Mouse (Mus musculus) small intestine, adult 2 months (tissue): ENCODE results near the gene Phf11b. TPM values are rescaled to one million over a fixed set of nuclear protein-coding genes. Genes with fewer than 3 reads are reported as not detected.
"Not testable (repeated sequence)": the region's sequence is repeated elsewhere in the genome, so short reads cannot be mapped to it uniquely, and the experiment has no call there.

Experiments used
- H3K27ac ChIP-seq: fragments of 200-500 bp; 2 replicates; pipeline ENCODE4 v1.5.1; 2012; ENCODE audit warnings: low read depth, low read length, control low read depth, inconsistent platforms; ENCODE audit not compliant: insufficient read depth
- H3K27me3 ChIP-seq: fragments of 200-500 bp; 2 replicates; pipeline ENCODE4 v1.6.1; 2012; ENCODE audit warnings: mild to moderate bottlenecking, moderate library complexity, low read length, inconsistent platforms; ENCODE audit not compliant: control insufficient read depth, insufficient read depth
- H3K36me3 ChIP-seq: fragments of 200-500 bp; 2 replicates; pipeline ENCODE4 v1.6.1; 2012; ENCODE audit warnings: mild to moderate bottlenecking, low read length, control low read depth, inconsistent platforms; ENCODE audit not compliant: control insufficient read depth, insufficient read depth
- H3K4me1 ChIP-seq: fragments of 200-500 bp; 2 replicates; pipeline ENCODE4 v1.6.1; 2012; ENCODE audit warnings: low read length, inconsistent platforms, mixed read lengths; ENCODE audit not compliant: control insufficient read depth, insufficient read depth, insufficient read length
- H3K4me3 ChIP-seq: fragments of 200-500 bp; 2 replicates; pipeline ENCODE4 v1.5.1; 2012; ENCODE audit warnings: low read depth, mild to moderate bottlenecking, control low read depth, inconsistent platforms, low read length, moderate library complexity
- CTCF ChIP-seq: fragments of 200-500 bp; IDR thresholded peaks from 2 replicates; pipeline ENCODE4 v1.5.1; 2012; ENCODE audit warnings: low read depth, mild to moderate bottlenecking, control low read depth, inconsistent platforms, low read length, moderate library complexity, mixed read lengths; ENCODE audit not compliant: insufficient replicate concordance, insufficient read length; ENCODE audit errors: extremely low read depth
- POLR2A ChIP-seq: fragments of 200-500 bp; IDR thresholded peaks from 2 replicates; pipeline ENCODE4 v1.6.1; 2012; ENCODE audit warnings: low read depth, mild to moderate bottlenecking, control low read depth, inconsistent platforms, low read length, moderate library complexity
- WGBS: fragments of 180-500 bp; shearing (Covaris S2); methylation state at CpG from one replicate; pipeline ENCODE4 v1.1.7; 2018; 5-methylcytosine and 5-hydroxymethylcytosine counted together
- polyA plus RNA-seq: library from polyadenylated mRNA; depleted of rRNA; stranded (reverse); fragments of >200 nt; gene quantifications from 2 replicates; pipeline ENCODE4 v1.2.3, GENCODE M21; 2012; rRNA removed

Gene Phf11b
- polyA plus RNA-seq, result 0.10 and 0.16 TPM in 2 replicates

DNA sequence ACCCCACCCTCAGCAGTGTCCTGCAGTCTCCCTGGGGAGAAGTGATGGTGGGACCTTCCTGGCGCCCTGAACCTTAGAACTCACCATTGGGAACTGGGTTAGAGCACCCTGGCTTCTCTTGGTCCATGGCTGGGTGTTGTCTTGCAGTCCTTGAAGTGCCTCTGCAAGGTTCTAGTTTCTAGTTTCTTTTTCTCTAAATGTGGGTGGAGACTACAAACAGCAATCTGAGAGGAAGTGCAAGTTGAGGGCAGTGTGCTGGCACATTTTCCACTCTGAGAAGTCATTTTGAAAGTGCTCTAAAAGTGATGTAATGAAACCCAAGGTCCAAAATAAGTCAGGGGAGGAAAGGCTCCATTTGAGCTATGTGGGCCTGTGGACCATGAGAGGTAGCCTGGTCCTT lies at the start of gene Phf11b:
Gene Phf11b (minus strand): TSS at position 163 of the 400 bp plus-strand sequence.
- not testable (repeated sequence) for H3K4me1 ChIP-seq, H3K36me3 ChIP-seq, H3K27ac ChIP-seq, H3K27me3 ChIP-seq
- peak within 1 kb of the TSS; percentile 50 for H3K4me3 ChIP-seq
- 53% methylated on average over 1 of the region's 1 CpGs for WGBS

DNA sequence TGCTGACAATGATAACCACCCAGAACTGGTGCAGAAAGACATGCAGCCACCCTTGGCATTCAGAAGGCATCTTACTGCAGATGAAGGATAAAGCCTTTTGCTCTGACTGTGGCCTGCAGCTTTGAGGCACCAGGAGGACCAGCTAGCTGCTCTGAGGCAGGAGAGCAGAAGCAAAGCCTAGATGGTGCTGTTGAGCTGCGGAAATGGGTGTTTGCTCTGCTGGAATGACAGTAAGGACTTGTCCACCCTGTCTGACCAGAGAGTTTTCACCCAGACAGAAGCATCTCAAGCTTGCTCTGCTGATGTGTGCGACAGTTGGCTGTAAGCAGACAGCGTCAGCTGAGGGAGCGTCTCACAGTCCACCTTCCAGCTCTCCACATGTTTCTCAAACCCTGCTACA lies 49.0 kb upstream of the Phf11b start:
- H3K4me1 ChIP-seq, H3K27ac ChIP-seq, H3K36me3 ChIP-seq, H3K27me3 ChIP-seq, H3K4me3 ChIP-seq: not testable (repeated sequence)
- 62% methylated on average over 4 of the region's 4 CpGs for WGBS
- peak; percentile 9; the same call in 1 of the 2 replicates for TF ChIP-seq CTCF

DNA sequence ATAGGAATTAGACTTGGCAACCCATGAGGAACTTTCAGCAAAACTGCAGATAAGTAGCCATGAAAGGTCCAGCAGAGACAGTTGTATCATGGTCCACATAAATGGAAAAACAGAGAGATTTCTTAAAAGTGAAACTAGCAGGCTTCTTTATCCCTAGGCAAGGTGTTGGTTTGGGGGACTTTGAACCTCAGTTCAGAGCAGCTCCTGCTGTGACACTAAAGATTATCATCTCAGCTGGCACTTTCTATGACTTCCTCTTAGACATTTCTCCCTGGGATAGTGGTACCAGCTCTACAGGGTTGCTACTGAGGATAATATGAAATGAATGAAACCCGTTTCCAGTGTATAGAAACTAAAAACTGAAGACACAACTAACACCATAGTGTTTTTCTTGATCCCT lies 48.4 kb upstream of the Phf11b start:
- Histone ChIP-seq H3K4me3 (no peak overlapping the region), H3K36me3 (peaks cover 7% of the 10 kb centered on the region), H3K27me3 (no peaks in the 10 kb centered on the region), H3K27ac (peak overlapping the region; percentile 56; the same call in 1 of the 2 replicates), H3K4me1 (peaks cover 8% of the 10 kb centered on the region; the same call in 1 of the 2 replicates)
- TF ChIP-seq POLR2A (no peak), CTCF (no peak)
- WGBS, result 36% methylated on average over 1 of the region's 1 CpGs

DNA sequence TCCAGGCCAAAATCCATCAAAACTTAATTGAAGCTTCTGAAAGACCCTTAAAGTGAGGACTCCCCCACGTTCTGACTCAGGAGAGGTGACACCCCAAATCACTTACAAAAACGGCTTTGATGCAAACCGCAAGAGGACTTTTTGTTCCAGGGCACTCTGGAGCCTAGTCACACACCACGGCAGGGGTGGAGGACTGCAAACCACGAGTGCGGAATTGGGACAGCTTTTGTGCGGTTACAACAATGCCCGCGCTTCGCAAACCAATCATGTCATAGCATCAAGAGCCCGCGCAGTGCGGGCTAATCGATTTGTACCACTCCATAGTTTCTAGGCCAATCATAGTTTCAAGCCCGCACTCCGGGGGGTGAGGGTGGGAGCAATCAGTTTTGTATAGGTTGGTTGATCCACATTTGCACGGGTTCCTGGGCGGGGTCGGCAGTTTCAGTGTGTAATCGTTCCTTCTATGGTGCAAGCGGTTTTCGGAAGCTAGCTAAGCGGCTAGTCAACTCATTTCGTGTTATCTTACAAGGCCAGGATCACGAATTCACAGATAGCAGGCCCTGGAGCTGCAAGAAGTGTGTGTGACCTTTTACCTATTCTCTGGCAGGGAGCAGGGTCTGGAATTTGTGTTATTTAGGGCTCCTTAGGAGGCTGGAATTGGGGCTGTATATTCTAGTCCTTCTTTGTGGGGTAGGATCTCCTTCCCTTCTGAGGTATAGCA lies 29.4 kb upstream of the Phf11b start:
- 92% methylated on average over 25 of the region's 25 CpGs for WGBS
- H3K27ac ChIP-seq, result no peak overlapping the region
- no peaks in the 10 kb centered on the region for H3K27me3 ChIP-seq
- peaks cover 3% of the 10 kb centered on the region; the same call in 1 of the 2 replicates for H3K4me1 ChIP-seq
- TF ChIP-seq CTCF (no peak), POLR2A (no peak)
- H3K4me3 ChIP-seq, result no peak overlapping the region
- H3K36me3 ChIP-seq, result no peaks in the 10 kb centered on the region

DNA sequence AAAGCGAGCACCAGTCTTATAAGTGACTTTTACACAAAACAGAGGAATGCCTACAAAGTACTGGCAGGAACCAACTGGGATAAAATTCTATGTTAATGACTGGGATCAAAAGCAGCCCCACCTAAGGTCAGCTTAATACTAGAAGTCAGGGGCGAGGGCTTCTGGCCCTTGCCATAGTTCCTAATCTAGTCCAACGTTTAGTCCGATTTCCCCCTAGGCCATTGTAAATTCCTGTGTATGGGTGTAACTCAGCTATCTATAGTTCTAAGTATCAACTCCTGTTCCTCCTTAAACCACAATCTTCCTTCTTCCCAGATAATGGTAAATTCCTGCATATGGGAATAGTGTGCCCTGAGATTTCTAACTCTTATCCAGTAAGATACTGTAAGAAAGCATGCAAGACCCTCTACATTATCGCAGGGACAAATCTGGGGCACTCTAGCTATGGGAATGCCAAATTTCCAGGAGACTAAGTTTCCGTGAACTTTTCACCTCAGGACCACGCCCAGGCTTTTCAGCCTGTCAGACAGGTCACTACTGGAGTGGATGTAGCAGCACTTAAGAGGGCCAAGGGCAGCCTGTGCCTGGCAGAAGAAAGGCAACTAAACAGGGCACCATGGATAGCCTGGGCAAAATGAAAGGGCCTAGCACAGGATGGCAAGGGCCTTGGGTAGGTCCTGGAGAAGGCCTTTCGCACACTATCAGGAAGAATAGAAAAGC lies 25.4 kb upstream of the Phf11b start:
- Histone ChIP-seq H3K27me3 (no peaks in the 10 kb centered on the region), H3K36me3 (no peaks in the 10 kb centered on the region)
- 50% methylated on average over 8 of the region's 8 CpGs for whole genome bisulfite sequencing

DNA sequence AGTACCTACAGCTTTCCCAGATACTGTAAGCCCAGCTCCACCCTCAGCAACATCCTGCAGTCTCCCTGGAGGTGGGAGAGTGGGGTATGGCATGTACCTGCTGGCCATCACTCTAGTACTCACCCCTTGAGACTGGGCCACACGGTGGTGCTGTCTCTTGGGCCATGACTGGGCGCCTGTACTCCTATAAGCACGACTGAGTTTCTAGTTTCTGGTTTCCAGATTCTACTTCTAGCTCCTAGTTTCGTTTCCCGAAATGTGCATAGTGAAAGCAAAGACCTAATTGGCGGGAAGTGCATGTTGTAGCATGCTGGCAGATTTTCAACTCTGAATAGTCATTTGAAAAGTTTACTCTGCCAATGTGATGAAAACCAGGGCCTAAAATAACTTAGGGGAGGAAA lies 24.1 kb upstream of the Phf11b start, which contains the start of gene Phf11d:
Gene Phf11d (minus strand): TSS at position 227 of the 401 bp plus-strand sequence.
- TF ChIP-seq CTCF, result peak; percentile 39; the same call in 1 of the 2 replicates
- no peak for TF ChIP-seq POLR2A
- peak within 1 kb of the TSS; percentile 86 for H3K27ac ChIP-seq
- H3K4me1 ChIP-seq, result peaks cover 5% of the 10 kb centered on the region
- no peaks in the 10 kb centered on the region for H3K27me3 ChIP-seq
- H3K4me3 ChIP-seq, result peak within 1 kb of the TSS; percentile 59
- H3K36me3 ChIP-seq, result no peaks in the 10 kb centered on the region
- 40% methylated on average over 6 of the region's 6 CpGs for WGBS

More for the DNA sequence above, 25.4 kb upstream of the Phf11b start:
- Histone ChIP-seq H3K4me1 (peaks cover 5% of the 10 kb centered on the region), H3K4me3 (no peak overlapping the region), H3K27ac (no peak overlapping the region; the same call in 1 of the 2 replicates)
- TF ChIP-seq CTCF, result no peak
- TF ChIP-seq POLR2A, result no peak

DNA sequence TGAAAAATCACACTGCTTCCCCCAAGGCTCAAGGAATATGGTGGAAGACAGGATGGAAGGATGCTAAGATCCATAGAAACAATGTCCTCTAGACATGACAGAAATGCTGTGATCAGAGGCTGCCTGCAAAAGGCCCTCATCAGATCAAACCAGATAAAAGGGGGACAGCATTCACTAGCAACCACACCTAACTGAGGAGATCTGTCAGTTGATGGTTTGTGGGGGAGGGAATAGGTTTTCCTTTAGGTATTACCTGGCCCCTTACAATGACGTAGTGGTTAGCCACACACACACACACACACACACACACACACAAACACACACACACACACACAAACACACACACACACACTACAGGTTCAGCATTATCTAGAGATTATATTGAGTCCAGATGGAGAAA lies 1.6 kb downstream of the Phf11b start:
- Histone ChIP-seq H3K27me3 (no peaks in the 10 kb centered on the region), H3K4me1 (no peaks in the 10 kb centered on the region), H3K4me3 (no peak overlapping the region), H3K36me3 (no peaks in the 10 kb centered on the region), H3K27ac (no peak overlapping the region)
- TF ChIP-seq POLR2A (no peak), CTCF (no peak)
- 89% methylated on average over 1 of the region's 1 CpGs for WGBS

DNA sequence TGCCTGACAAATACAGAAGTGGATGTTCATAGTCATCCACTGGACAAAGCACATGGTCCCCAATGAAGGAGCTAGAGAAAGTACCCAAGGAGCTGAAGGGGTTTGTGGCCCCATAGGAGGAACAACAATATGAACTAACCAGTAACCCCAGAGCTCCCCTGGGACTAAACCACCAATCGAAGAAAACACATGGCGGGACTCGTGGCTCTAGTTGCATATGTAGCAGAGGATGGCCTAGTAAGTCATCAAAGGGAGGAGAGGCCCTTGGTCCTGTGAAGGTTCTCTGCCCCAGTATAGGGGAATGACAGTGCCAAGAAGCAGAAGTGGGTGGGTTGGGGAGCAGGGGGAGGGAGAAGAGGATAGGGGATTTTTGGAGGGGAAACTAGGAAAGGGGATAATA lies 5.1 kb downstream of the Phf11b start:
- not testable (repeated sequence) for H3K27ac ChIP-seq, H3K36me3 ChIP-seq, H3K4me3 ChIP-seq, H3K27me3 ChIP-seq, H3K4me1 ChIP-seq
- WGBS, result 89% methylated on average over 3 of the region's 3 CpGs
